Mouse (Mus musculus) lung, postnatal 0 days (tissue): ENCODE measurements around the gene Arhgef28. TPM values are rescaled to one million over a fixed set of nuclear protein-coding genes. Genes with fewer than 3 reads are reported as not detected.
A peak's percentile ranks its signal among the peaks of the same experiment; 100 is the strongest.

Source experiments
- ATAC-seq: fragments of 200-750 bp; cut with Nextera tagmentation; 2 replicates; pipeline ENCODE4 v1.8.0; 2017; ENCODE audit warnings: moderate library complexity
- DNase-seq: peaks from one replicate; pipeline ENCODE4 v3.0.0-alpha.2; 2016; ENCODE audit warnings: low spot score
- H3K27ac ChIP-seq: fragments of 300-500 bp; sonication (generic); 2 replicates; pipeline ENCODE4 v1.5.1; 2014; ENCODE audit warnings: antibody characterized with exemption, mild to moderate bottlenecking, low read length, mixed read lengths
- H3K27me3 ChIP-seq: fragments of 300-500 bp; sonication (generic); replicated peaks from 2 replicates; pipeline ENCODE4 v1.6.1; 2014; ENCODE audit warnings: low read length, mixed read lengths; ENCODE audit not compliant: insufficient read depth
- H3K36me3 ChIP-seq: fragments of 300-500 bp; sonication (generic); 2 replicates; pipeline ENCODE4 v1.6.1; 2014; ENCODE audit warnings: low read length, mixed read lengths; ENCODE audit not compliant: insufficient read depth
- H3K4me1 ChIP-seq: fragments of 300-500 bp; sonication (generic); 2 replicates; pipeline ENCODE4 v1.6.1; 2014; ENCODE audit warnings: antibody characterized with exemption, low read depth, low read length, mixed read lengths; ENCODE audit not compliant: insufficient read depth
- H3K4me2 ChIP-seq: fragments of 300-500 bp; sonication (generic); replicated peaks from 2 replicates; pipeline ENCODE4 v1.6.1; 2014; ENCODE audit warnings: low read depth, mild to moderate bottlenecking, low read length, moderate library complexity, mixed read lengths
- H3K4me3 ChIP-seq: fragments of 300-500 bp; sonication (generic); 2 replicates; pipeline ENCODE4 v1.5.1; 2014; ENCODE audit warnings: low read depth, low read length
- H3K9ac ChIP-seq: fragments of 300-500 bp; sonication (generic); replicated peaks from 2 replicates; pipeline ENCODE4 v1.6.1; 2014; ENCODE audit warnings: low read depth, mild to moderate bottlenecking
- H3K9me3 ChIP-seq: fragments of 300-500 bp; sonication (generic); 2 replicates; pipeline ENCODE4 v1.6.1; 2016; ENCODE audit warnings: low read length, mixed read lengths
- CTCF ChIP-seq: IDR thresholded peaks from 2 replicates; pipeline ENCODE4 v1.5.1; 2016; ENCODE audit warnings: antibody characterized with exemption, mild to moderate bottlenecking
- EP300 ChIP-seq: IDR thresholded peaks from 2 replicates; pipeline ENCODE4 v1.6.1; 2016; ENCODE audit warnings: antibody characterized with exemption, mild to moderate bottlenecking, control low read depth
- WGBS: fragments of 180-500 bp; shearing (Covaris S2); extraction: QIAGEN DNeasy Blood & Tissue Kit; methylation state at CpG from one replicate; pipeline ENCODE4 v1.1.7; 2014; 5-methylcytosine and 5-hydroxymethylcytosine counted together
- polyA plus RNA-seq: library from polyadenylated mRNA; unstranded; fragments of >200 nt; fragmentation: Nextera tagmentation; extraction: Ambion mirVana; gene quantifications from 2 replicates; pipeline ENCODE4 v1.2.1, GENCODE M21; 2015

The Arhgef28 gene
- polyA plus RNA-seq, 1 experiment from 2014 or later: 53.0 TPM

GRCm38 (mm10) chr13:97998570-97998969 lies 207.7 kb downstream of the Arhgef28 start:
- H3K4me3 ChIP-seq: no peak overlapping the region
- no peaks in the 10 kb centered on the region for H3K36me3 ChIP-seq

GRCm38 (mm10) chr13:97990939-97991338 lies 215.3 kb downstream of the Arhgef28 start:
- 33% methylated on average over 8 of the region's 8 CpGs for WGBS
- Histone ChIP-seq H3K36me3 (no peaks in the 10 kb centered on the region), H3K9me3 (no peaks in the 10 kb centered on the region), H3K4me2 (no peak overlapping the region), H3K9ac (no peak overlapping the region), H3K27ac (no peak overlapping the region), H3K4me3 (no peak overlapping the region), H3K4me1 (no peaks in the 10 kb centered on the region), H3K27me3 (no peaks in the 10 kb centered on the region)
- no peak for TF ChIP-seq CTCF
- no peak for TF ChIP-seq EP300
- DNase-seq (no peak), ATAC-seq (0 out of 2 replicates have a peak, but pooled peaks have one; percentile 19)

More at GRCm38 (mm10) chr13:97998570-97998969, 207.7 kb downstream of the Arhgef28 start:
- WGBS: 54% methylated on average over 8 of the region's 8 CpGs
- no peak overlapping the region for H3K27ac ChIP-seq
- H3K27me3 ChIP-seq: no peaks in the 10 kb centered on the region
- DNase-seq (no peak), ATAC-seq (no peak)
- no peaks in the 10 kb centered on the region for H3K9me3 ChIP-seq
- no peak overlapping the region for H3K4me2 ChIP-seq
- H3K9ac ChIP-seq: no peak overlapping the region
- peaks cover 3% of the 10 kb centered on the region; the same call in 1 of the 2 replicates for H3K4me1 ChIP-seq
- TF ChIP-seq CTCF: no peak
- no peak for TF ChIP-seq EP300

GRCm38 (mm10) chr13:97988796-97989195 lies 217.4 kb downstream of the Arhgef28 start:
- no peaks in the 10 kb centered on the region for H3K9me3 ChIP-seq
- no peaks in the 10 kb centered on the region for H3K4me1 ChIP-seq
- DNase-seq: no peak
- no peak overlapping the region for H3K27ac ChIP-seq
- no peak overlapping the region for H3K4me3 ChIP-seq
- H3K36me3 ChIP-seq: no peaks in the 10 kb centered on the region
- no peak for TF ChIP-seq EP300
- TF ChIP-seq CTCF: no peak
- 90% methylated on average over 6 of the region's 6 CpGs for WGBS
- no peak overlapping the region for H3K9ac ChIP-seq
- H3K4me2 ChIP-seq: no peak overlapping the region
- ATAC-seq: no peak
- no peaks in the 10 kb centered on the region for H3K27me3 ChIP-seq

DNA sequence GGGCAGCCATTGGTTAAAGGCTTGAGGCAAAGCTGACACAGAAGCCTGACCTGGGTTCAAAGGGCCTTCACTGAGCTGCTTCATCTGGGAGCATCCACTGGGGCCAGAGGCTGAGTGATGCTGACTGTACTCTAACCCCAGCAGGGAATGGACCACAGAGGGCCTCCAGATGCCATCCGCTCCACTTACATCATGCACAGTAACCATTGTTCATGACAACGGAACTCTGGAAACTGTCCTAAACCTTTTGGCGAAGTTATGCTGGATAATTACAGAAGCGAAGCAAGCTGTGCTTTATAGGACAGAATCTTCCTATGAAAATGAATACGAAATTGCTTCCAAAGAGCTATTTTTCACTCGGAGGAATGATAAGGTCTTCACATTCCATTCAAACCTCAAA lies 219.5 kb downstream of the Arhgef28 start:
- WGBS: 73% methylated on average over 6 of the region's 6 CpGs
- H3K27ac ChIP-seq: no peak overlapping the region
- ATAC-seq: no peak
- no peak overlapping the region for H3K9ac ChIP-seq
- H3K9me3 ChIP-seq: no peaks in the 10 kb centered on the region
- H3K27me3 ChIP-seq: no peaks in the 10 kb centered on the region
- no peaks in the 10 kb centered on the region for H3K4me1 ChIP-seq
- no peak overlapping the region for H3K4me2 ChIP-seq
- TF ChIP-seq EP300: no peak
- no peak for TF ChIP-seq CTCF
- no peak for DNase-seq
- H3K36me3 ChIP-seq: no peaks in the 10 kb centered on the region
- H3K4me3 ChIP-seq: no peak overlapping the region

- TF ChIP-seq CTCF: no peak
- TF ChIP-seq EP300: no peak
- ATAC-seq: no peak
- WGBS: 73% methylated on average over 9 of the region's 9 CpGs
Observed at GRCm38 (mm10) chr13:97977104-97977503, 229.1 kb downstream of the Arhgef28 start.

GRCm38 (mm10) chr13:97976642-97977041 lies 229.6 kb downstream of the Arhgef28 start:
- H3K9ac ChIP-seq: no peak overlapping the region
- H3K4me1 ChIP-seq: no peaks in the 10 kb centered on the region
- no peaks in the 10 kb centered on the region for H3K9me3 ChIP-seq
- H3K4me2 ChIP-seq: no peak overlapping the region
- WGBS: 88% methylated on average over 2 of the region's 2 CpGs
- no peaks in the 10 kb centered on the region for H3K36me3 ChIP-seq
- ATAC-seq (no peak), DNase-seq (no peak)
- H3K4me3 ChIP-seq: no peak overlapping the region
- no peaks in the 10 kb centered on the region for H3K27me3 ChIP-seq
- TF ChIP-seq EP300 (no peak), CTCF (no peak)
- no peak overlapping the region for H3K27ac ChIP-seq

More at GRCm38 (mm10) chr13:97977104-97977503, 229.1 kb downstream of the Arhgef28 start:
- H3K4me3 ChIP-seq: no peak overlapping the region
- no peaks in the 10 kb centered on the region for H3K4me1 ChIP-seq
- no peaks in the 10 kb centered on the region for H3K36me3 ChIP-seq
- H3K9me3 ChIP-seq: no peaks in the 10 kb centered on the region
- no peak overlapping the region for H3K9ac ChIP-seq
- H3K4me2 ChIP-seq: no peak overlapping the region
- no peak overlapping the region for H3K27ac ChIP-seq
- H3K27me3 ChIP-seq: no peaks in the 10 kb centered on the region
- DNase-seq: no peak
